Mouse (Mus musculus) heart, postnatal 10 days (tissue): ENCODE results near the gene Fam213b. TPM values are rescaled to one million over a fixed set of nuclear protein-coding genes. Genes with fewer than 3 reads are reported as not detected.

Experiments
- DNase-seq, 2 experiments: peaks; one replicate each; pipeline ENCODE4 v3.0.0; 2021
- intact Hi-C: fragments of 180-260 bp; cut with DNase I; formaldehyde crosslinking; loops from one replicate; pipeline ENCODE4 v1.15.1; 2025
- total RNA-seq, 2 experiments: library from RNA; stranded (reverse); gene quantifications; 2 replicates each; pipeline ENCODE4 v1.2.3; 2021

Gene Fam213b
- total RNA-seq, 2 experiments from 2014 or later: 61.7 to 64.3 TPM

GRCm38 (mm10) chr4:154925413-154925812, 26.5 kb upstream of the Fam213b start:
- DNase-seq: no peak
- intact Hi-C loops: no loop called here

GRCm38 (mm10) chr4:154922931-154923330, 24.0 kb upstream of the Fam213b start:
- intact Hi-C loops: no loop called here
- no peak for DNase-seq

DNA sequence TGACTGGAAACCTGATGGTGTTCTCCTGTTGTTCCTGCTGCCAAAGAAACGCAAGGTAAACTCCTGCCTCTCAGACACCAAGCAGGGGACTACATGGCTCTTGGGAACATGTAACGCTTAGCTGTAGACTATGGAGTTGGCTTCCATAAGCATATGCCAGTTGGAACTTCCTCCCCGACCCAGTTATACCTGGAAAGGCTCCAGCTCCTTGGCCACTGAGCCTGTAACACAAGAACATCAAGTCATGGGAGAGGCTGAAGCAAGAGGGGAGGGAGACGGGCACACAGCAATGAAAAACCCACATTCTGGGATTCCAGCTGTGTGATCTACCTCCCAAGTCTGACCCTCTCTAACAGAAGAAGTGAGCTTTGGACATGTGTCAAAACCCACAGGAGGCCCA, 23.4 kb upstream of the Fam213b start:
- intact Hi-C loops: no loop called here
- no peak for DNase-seq

GRCm38 (mm10) chr4:154916662-154917061, 17.7 kb upstream of the Fam213b start:
- intact Hi-C loops: no loop called here
- no peak for DNase-seq

DNA sequence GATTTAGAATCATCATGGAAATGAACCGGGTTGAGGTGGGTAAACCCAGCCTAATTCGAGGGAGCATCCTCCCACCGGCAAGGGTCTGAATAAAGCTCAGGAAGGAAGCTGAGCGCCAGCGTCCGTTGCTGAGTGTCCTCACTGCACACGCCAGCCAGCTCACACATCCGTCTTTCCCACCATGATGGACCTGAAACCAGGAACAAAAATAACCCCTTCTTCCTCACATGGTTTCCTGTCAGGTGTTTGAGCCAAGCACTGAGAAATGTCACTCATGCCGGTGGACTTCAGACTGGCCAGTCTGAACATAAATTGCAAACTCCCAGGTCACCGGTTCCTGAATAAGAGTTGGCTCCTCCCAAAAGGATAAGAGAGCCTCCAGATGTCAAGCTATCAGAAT, 16.4 kb upstream of the Fam213b start:
- intact Hi-C loops: no loop called here
- DNase-seq: no peak

GRCm38 (mm10) chr4:154914707-154915106, 15.8 kb upstream of the Fam213b start:
- intact Hi-C loops: no loop called here
- DNase-seq: no peak

DNA sequence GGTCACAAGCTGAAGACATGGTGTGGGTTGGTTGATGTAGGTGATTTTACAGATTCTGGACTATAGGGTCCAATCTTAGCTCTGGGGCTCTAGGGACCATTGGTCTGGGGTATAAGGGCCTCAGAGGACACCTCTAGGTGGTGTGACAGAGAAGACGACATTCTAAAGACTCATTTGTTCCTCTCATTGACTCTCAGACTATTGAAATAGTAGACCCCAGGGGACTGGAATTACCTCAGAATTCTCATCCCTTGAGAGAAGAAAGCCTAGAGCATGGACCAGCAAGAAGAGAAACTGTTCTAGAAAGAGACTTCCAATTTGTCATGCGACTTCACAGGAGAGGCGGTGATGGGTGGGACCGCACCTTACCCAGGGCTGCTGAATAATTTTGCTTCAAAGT, 15.3 kb upstream of the Fam213b start:
- DNase-seq: no peak
- intact Hi-C loops: no loop called here

DNA sequence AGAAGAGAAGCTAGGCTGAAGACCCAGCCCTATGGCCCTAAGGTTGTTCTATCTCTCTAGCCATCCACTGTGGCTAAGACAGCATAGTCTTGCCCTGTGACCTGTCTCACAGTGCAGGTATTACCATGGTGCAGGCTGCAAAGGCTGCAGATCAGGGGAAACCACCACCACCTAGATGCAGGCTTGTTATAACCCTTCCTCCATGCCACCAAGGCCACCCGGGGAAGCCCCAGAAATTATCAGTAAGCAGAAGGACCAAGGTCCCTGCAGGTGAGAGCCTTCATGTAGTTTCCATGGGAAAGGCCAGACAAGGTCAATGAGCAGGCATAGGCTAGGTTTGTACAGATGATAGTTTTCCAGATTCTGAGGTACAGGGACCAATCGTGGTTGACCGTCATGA, 14.9 kb upstream of the Fam213b start:
- intact Hi-C loops: no loop called here
- no peak for DNase-seq

GRCm38 (mm10) chr4:154911644-154912043, 12.7 kb upstream of the Fam213b start:
- no peak for DNase-seq
- intact Hi-C loops: no loop called here

GRCm38 (mm10) chr4:154910606-154911522, 11.9 kb upstream of the Fam213b start:
- intact Hi-C loops: no loop called here

DNA sequence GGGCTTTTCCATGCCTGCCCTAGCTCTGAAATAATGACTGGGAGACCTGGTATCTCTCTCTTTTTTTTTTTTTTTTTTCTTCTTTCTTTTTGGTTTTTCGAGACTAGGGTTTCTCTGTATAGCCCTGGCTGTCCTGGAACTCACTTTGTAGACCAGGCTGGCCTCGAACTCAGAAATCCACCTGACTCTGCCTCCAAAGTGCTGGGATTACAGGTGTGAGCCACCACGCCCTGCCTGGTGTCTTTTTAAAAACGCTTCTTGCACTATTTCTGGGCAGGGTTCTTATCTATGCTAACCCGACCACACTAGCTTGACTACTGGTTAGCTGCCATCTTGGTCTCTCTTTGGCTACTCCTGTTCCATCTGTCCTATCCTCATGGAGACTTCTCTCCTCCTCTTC, 9.6 kb upstream of the Fam213b start:
- DNase-seq: no peak
- intact Hi-C loops: no loop called here

More at GRCm38 (mm10) chr4:154910606-154911522, 11.9 kb upstream of the Fam213b start:
- peak in 1 of 2 experiments; percentile 29 for DNase-seq

GRCm38 (mm10) chr4:154907833-154908232, 8.9 kb upstream of the Fam213b start:
- DNase-seq: peak; percentile 79 to 84
- intact Hi-C loops: loop anchor here (1.0 to 2.0 kb wide), 2 partner anchors 30 to 37 kb away; no protein-coding TSS in a partner anchor

- intact Hi-C loops: no loop called here
- peak; percentile 77 to 83 for DNase-seq
These were observed 5.5 kb upstream of the Fam213b start for GRCm38 (mm10) chr4:154904185-154905071.

DNA sequence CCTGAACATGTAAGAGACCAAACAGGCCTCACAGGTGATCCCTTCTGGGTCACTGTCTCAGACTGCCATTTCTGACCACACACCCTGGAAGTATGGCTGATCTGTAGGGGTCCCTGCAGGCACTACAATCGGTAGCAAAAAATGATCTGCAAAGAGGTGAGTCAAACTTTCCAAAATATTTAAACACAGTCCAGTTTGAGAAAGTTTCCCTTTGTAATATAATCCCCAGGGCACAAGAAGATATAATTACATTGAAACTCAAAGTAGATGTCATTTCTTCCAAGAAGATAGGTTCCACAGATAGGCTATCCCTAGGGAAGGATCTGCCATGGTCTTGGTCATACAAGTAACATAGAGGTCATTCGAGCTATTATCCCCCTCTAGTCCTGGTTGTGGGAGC, 3.4 kb upstream of the Fam213b start:
- intact Hi-C loops: no loop called here

DNA sequence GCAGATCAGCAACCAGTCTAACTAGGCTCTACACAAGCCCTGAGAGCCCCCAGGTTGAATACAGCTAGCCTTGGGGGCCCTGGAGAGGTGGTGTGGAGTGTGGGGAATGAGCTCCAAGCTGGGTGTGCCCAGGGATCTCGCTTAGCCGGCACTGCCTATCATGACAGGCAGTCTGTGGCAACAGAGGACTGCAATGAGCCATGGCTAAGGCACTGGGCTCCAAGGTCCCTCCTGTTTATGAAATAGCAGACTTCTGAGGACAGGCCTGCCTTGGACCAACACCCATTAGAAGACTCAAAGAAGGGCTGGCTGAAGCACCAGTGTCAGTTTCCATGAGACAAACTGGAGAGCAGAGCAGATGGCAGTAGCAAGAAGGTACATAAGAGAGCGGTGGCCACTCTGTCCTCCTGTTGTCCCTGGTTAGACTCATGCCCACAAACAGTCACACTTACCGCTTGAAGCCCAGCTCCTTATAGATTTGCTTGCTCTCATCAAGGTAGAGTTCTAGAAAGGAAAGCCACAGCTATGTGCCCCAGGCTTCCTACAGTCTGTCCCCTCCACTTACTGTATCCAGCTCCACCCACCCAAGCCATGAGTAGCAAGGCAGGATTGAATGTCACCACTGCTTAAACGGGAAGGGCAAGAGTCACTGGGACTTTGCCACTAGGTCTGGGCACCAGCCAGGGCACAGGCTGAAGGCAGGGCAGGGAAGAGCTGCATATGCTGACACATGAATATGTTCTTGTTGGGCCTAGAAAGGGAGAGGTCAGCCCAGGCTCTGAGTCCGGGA, 1.1 kb downstream of the Fam213b start:
- intact Hi-C loops: no loop called here

More for the DNA sequence above, 3.4 kb upstream of the Fam213b start:
- DNase-seq: no peak

DNA sequence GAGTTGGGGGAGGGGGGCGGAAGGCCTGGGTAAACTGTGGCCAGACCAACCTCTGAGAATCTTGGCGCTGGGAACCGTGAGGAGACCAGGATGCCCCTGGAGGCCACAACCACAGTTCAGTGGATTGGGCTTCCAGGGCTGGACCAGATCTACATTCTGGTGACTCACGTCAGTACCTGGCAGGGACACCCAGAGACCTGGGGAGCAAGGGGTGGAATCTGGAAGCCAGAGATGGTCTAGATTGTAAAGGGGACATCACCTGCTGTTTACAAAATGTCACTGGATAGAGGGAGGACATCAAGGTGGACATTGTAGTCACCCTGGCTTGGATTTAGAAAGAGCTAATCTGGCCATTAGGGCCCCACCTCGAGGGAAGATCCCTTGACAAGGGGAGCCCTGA, 3.4 kb downstream of the Fam213b start:
- intact Hi-C loops: no loop called here
- no peak for DNase-seq

More for the DNA sequence above, 1.1 kb downstream of the Fam213b start:
- DNase-seq: peak in 1 of 2 experiments; percentile 50

GRCm38 (mm10) chr4:154890887-154891286, 8.0 kb downstream of the Fam213b start:
- intact Hi-C loops: no loop called here

DNA sequence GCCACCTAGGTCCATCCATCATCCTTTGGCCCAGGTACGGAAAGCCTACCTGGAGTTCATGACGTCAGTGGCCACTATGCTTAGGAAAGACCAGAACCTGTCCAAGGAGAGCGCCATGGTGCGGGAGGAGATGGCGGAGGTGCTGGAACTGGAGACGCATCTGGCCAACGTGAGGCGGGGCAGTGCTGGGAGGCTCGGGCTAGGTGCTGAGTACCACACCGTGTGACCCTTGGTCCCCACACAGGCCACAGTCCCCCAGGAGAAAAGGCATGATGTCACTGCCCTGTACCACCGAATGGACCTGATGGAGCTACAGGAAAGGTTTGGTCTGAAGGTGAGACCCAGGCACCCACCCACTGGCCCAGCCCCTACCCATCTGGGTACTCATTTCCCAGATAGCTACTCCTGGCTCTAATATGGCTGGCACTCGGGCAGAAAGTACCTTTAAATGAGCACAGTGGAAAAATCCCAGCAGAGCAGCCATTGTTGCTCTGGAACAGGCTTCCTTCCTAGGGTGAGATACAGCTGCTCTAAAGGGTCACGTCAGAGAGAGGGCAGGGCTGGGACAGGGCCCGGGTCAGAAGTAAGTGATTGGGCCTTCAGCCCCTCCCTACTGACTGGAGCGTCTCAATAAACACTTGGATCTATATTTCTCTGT, 11.2 kb downstream of the Fam213b start:
- intact Hi-C loops: no loop called here
- no peak for DNase-seq

More at GRCm38 (mm10) chr4:154890887-154891286, 8.0 kb downstream of the Fam213b start:
- DNase-seq: no peak

DNA sequence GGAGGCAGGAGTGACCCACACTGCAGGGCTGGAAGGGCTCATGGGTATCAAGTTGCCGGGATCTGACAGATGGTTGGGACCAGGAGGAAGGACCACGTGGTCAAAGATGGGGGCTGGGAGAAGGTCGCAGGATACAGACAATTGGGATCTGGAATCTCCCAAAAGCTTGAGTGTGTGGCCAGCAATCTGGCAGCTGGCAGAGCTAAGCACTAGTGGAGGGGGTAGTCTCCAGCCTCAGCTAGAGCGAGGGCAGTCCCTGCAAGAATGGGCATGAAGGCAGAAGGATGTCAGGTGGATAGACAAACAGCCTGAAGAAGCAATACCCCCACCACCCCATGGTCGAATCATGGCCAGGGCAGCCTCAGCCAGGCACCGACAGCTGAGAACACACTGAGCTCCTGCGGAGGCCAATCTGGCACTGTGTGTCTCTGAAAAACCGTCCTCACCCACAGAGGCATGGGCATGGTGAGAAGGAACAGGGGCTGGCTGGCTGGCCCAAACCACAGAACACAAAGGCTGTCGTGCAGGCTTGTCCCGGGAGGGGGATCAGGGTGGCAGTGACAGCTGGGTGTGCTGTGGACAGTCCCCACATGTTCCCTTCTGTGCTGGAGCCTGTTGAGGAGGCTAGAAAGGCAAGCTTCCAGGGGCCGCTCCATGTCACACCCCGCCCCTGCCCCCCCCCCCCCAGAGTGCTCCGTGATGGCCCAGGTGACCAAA, 11.9 kb downstream of the Fam213b start:
- no peak for DNase-seq
- intact Hi-C loops: no loop called here
